ENCODE assay signal across 15 mouse cellular contexts in the genomic region with DNA sequence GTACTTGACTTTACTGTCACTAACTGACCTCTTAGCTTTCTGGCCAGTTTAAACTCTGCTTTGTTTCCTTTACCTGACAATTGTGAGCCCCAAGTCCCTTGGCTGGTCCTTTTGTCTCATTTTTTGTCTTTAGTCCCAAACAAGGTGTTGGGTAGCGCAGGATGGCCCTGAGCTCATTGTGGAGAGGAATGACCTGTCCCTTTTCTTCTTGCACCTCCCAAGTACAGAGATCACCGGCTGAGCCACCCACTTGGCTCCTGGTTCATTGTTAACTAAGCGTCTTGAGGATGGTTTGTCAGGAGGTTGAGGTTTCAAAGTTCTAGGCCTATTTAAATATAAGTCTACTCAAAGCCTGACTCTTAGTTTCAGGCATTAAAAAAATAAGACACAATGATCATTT. TPM values are rescaled to one million over a fixed set of nuclear protein-coding genes. Genes with fewer than 3 reads are reported as not detected.
DNase-seq lines count a peak whose midpoint lies in the region; ATAC-seq and TF ChIP-seq lines count a peak whose summit lies in the region.
"Had no signal": no experiment of that assay in that cellular context is flagged by ENCODE, and none has a peak within 500 bp of the region (broad histone marks: within the 10 kb centered on the region; RNA-seq: fewer than 3 reads in every experiment).

No protein-coding gene starts in this region.

- peaks cover 21% of the 10 kb centered on the region for H3K4me1 ChIP-seq in kidney, adult 2 months (ENCODE audit: control insufficient read depth, insufficient read depth, low read length)
- H3K4me1 ChIP-seq in kidney, embryonic 15.5 days: peaks cover 10% of the 10 kb centered on the region
- H3K4me1 ChIP-seq in forebrain, embryonic 12.5 days: peaks cover 45% of the 10 kb centered on the region
- H3K4me1 ChIP-seq in hindbrain, embryonic 16.5 days (ENCODE audit: control insufficient read depth, insufficient read depth, low read depth, low read length): peaks cover 9% of the 10 kb centered on the region
- H3K4me1 ChIP-seq in midbrain, embryonic 14.5 days (ENCODE audit: control insufficient read depth, insufficient read depth, low read length): peaks cover 36% of the 10 kb centered on the region
- H3K4me1 ChIP-seq in heart, adult 2 months (ENCODE audit: control insufficient read depth, insufficient read depth, low read length): no peaks in the 10 kb centered on the region; the same call in 1 of the 2 replicates
- peaks cover 15% of the 10 kb centered on the region for H3K4me1 ChIP-seq in heart, embryonic 12.5 days (replicated peaks)

- TF ChIP-seq CTCF in kidney, adult 2 months (conservative IDR thresholded peaks at IDR 0.05; ENCODE audit: insufficient read depth, insufficient read length, low read depth, low read length): no peak
- TF ChIP-seq CTCF in heart, adult 2 months (IDR thresholded peaks at IDR 0.05): no peak

- H3K27me3 ChIP-seq in kidney, adult 2 months (replicated peaks; ENCODE audit: control insufficient read depth, insufficient read depth, low read length): no peaks in the 10 kb centered on the region
- no peaks in the 10 kb centered on the region for H3K27me3 ChIP-seq in kidney, embryonic 15.5 days
- H3K27me3 ChIP-seq in forebrain, embryonic 12.5 days: no peaks in the 10 kb centered on the region
- no peaks in the 10 kb centered on the region for H3K27me3 ChIP-seq in hindbrain, embryonic 16.5 days (replicated peaks; ENCODE audit: control insufficient read depth, insufficient read depth, low read length)
- no peaks in the 10 kb centered on the region for H3K27me3 ChIP-seq in midbrain, embryonic 14.5 days (ENCODE audit: control insufficient read depth, insufficient read depth, low read length)
- no peaks in the 10 kb centered on the region for H3K27me3 ChIP-seq in heart, adult 2 months (ENCODE audit: control insufficient read depth, insufficient read depth, low read length)
- H3K27me3 ChIP-seq in heart, embryonic 12.5 days (replicated peaks): no peaks in the 10 kb centered on the region
- H3K27me3 ChIP-seq: embryonic facial prominence, embryonic 15.5 days; heart, embryonic 15.5 days had no signal

- no peaks in the 10 kb centered on the region; the same call in 1 of the 2 replicates for H3K36me3 ChIP-seq in kidney, adult 2 months (ENCODE audit: control insufficient read depth, insufficient read depth, low read length)
- no peaks in the 10 kb centered on the region for H3K36me3 ChIP-seq in kidney, embryonic 15.5 days
- no peaks in the 10 kb centered on the region for H3K36me3 ChIP-seq in forebrain, embryonic 12.5 days (replicated peaks)
- no peaks in the 10 kb centered on the region for H3K36me3 ChIP-seq in hindbrain, embryonic 16.5 days (ENCODE audit: control insufficient read depth, insufficient read depth, low read length)
- H3K36me3 ChIP-seq in midbrain, embryonic 14.5 days (ENCODE audit: control insufficient read depth, insufficient read depth, low read length): no peaks in the 10 kb centered on the region
- H3K36me3 ChIP-seq in heart, adult 2 months (ENCODE audit: control insufficient read depth, insufficient read depth, low read length): no peaks in the 10 kb centered on the region
- H3K36me3 ChIP-seq in heart, embryonic 12.5 days: no peaks in the 10 kb centered on the region
- H3K36me3 ChIP-seq: embryonic facial prominence, embryonic 15.5 days; heart, embryonic 15.5 days had no signal

- no peak for TF ChIP-seq POLR2A in kidney, adult 2 months (IDR thresholded peaks at IDR 0.05; ENCODE audit: low read depth, low read length)
- TF ChIP-seq POLR2A in heart, adult 2 months (IDR thresholded peaks at IDR 0.05; ENCODE audit: insufficient read depth, low read depth, low read length): no peak

- TF ChIP-seq EP300 in heart, adult 2 months (IDR thresholded peaks at IDR 0.05; ENCODE audit: insufficient read depth, low read depth, low read length): no peak

- H3K27ac ChIP-seq in kidney, adult 2 months (ENCODE audit: insufficient read depth, low read depth, low read length): peak overlapping the region; percentile 98
- H3K27ac ChIP-seq in kidney, embryonic 15.5 days: no peak overlapping the region
- peak overlapping the region; percentile 95 for H3K27ac ChIP-seq in forebrain, embryonic 12.5 days
- H3K27ac ChIP-seq in hindbrain, embryonic 16.5 days (ENCODE audit: low read depth, low read length): peak overlapping the region; percentile 88; the same call in 1 of the 2 replicates
- H3K27ac ChIP-seq in midbrain, embryonic 14.5 days (replicated peaks; ENCODE audit: low read depth, low read length): peak overlapping the region; percentile 90
- no peak overlapping the region for H3K27ac ChIP-seq in heart, adult 2 months
- no peak overlapping the region for H3K27ac ChIP-seq in heart, embryonic 12.5 days (ENCODE audit: poor library complexity, severe bottlenecking)
- H3K27ac ChIP-seq: heart, embryonic 15.5 days; liver, embryonic 14.5 days had no signal

- H3K4me2 ChIP-seq in kidney, embryonic 15.5 days: no peak overlapping the region
- no peak overlapping the region for H3K4me2 ChIP-seq in forebrain, embryonic 12.5 days
- H3K4me2 ChIP-seq in hindbrain, embryonic 16.5 days (ENCODE audit: low read length): no peak overlapping the region
- no peak overlapping the region for H3K4me2 ChIP-seq in midbrain, embryonic 14.5 days (ENCODE audit: low read length)
- H3K4me2 ChIP-seq in heart, embryonic 12.5 days: no peak overlapping the region

- ATAC-seq in kidney, embryonic 15.5 days (replicated peaks; ENCODE audit: low FRiP score): no peak
- ATAC-seq in forebrain, embryonic 12.5 days (ENCODE audit: low FRiP score): no peak
- no peak for ATAC-seq in hindbrain, embryonic 16.5 days
- no peak for ATAC-seq in midbrain, embryonic 14.5 days (ENCODE audit: low FRiP score, low TSS enrichment)
- no peak for ATAC-seq in heart, embryonic 12.5 days (ENCODE audit: insufficient number of reproducible peaks, low FRiP score)

- intact Hi-C loops in heart, adult 2 months (cut with DNase I): no loop called here

- H3K9me3 ChIP-seq in kidney, embryonic 15.5 days (replicated peaks): no peaks in the 10 kb centered on the region
- no peaks in the 10 kb centered on the region for H3K9me3 ChIP-seq in forebrain, embryonic 12.5 days
- no peaks in the 10 kb centered on the region for H3K9me3 ChIP-seq in hindbrain, embryonic 16.5 days (ENCODE audit: control insufficient read depth, low read length)
- H3K9me3 ChIP-seq in midbrain, embryonic 14.5 days (ENCODE audit: control insufficient read depth, low read length): no peaks in the 10 kb centered on the region
- no peaks in the 10 kb centered on the region for H3K9me3 ChIP-seq in heart, embryonic 12.5 days (replicated peaks)
- H3K9me3 ChIP-seq: embryonic facial prominence, embryonic 15.5 days; heart, embryonic 15.5 days had no signal

- no peaks in the 10 kb centered on the region for H3K79me2 ChIP-seq in heart, adult 2 months (replicated peaks; ENCODE audit: control insufficient read depth, insufficient read depth, low read length)

- 74% methylated on average over 3 of the region's 3 CpGs for WGBS in kidney, adult 2 months
- WGBS in kidney, embryonic 15.5 days: 87% methylated on average over 3 of the region's 3 CpGs
- 63% methylated on average over 3 of the region's 3 CpGs for WGBS in forebrain, embryonic 12.5 days
- WGBS in hindbrain, embryonic 16.5 days: 69% methylated on average over 3 of the region's 3 CpGs
- WGBS in midbrain, embryonic 14.5 days: 75% methylated on average over 3 of the region's 3 CpGs
- WGBS in heart, adult 2 months: 99% methylated on average over 3 of the region's 3 CpGs
- WGBS in heart, embryonic 12.5 days: 90% methylated on average over 3 of the region's 3 CpGs

- no peak overlapping the region for H3K9ac ChIP-seq in kidney, embryonic 15.5 days
- H3K9ac ChIP-seq in forebrain, embryonic 12.5 days: no peak overlapping the region
- H3K9ac ChIP-seq in hindbrain, embryonic 16.5 days (ENCODE audit: low read depth, low read length): no peak overlapping the region
- H3K9ac ChIP-seq in midbrain, embryonic 14.5 days (replicated peaks; ENCODE audit: low read length): no peak overlapping the region
- H3K9ac ChIP-seq in heart, adult 2 months (ENCODE audit: low read depth, low read length): no peak overlapping the region
- no peak overlapping the region for H3K9ac ChIP-seq in heart, embryonic 12.5 days
- H3K9ac ChIP-seq: embryonic facial prominence, embryonic 15.5 days; heart, embryonic 15.5 days; liver, embryonic 14.5 days had no signal

- peak; percentile 90 for DNase-seq in kidney, adult 2 months
- no peak for DNase-seq in midbrain, embryonic 14.5 days
- DNase-seq in embryo, embryonic 10.5 days (ENCODE audit: low spot score): no peak
- no peak for DNase-seq in heart, adult 2 months
- DNase-seq: cerebellum, postnatal 14 days; thymus, postnatal 36 days had no signal

- H3K4me3 ChIP-seq in kidney, adult 2 months (ENCODE audit: insufficient read depth, low read depth, low read length): no peak overlapping the region
- H3K4me3 ChIP-seq in kidney, embryonic 15.5 days (replicated peaks): no peak overlapping the region
- no peak overlapping the region for H3K4me3 ChIP-seq in forebrain, embryonic 12.5 days (replicated peaks)
- no peak overlapping the region for H3K4me3 ChIP-seq in hindbrain, embryonic 16.5 days (ENCODE audit: low read length)
- no peak overlapping the region for H3K4me3 ChIP-seq in midbrain, embryonic 14.5 days (replicated peaks; ENCODE audit: low read depth, low read length)
- H3K4me3 ChIP-seq in heart, adult 2 months: no peak overlapping the region
- H3K4me3 ChIP-seq in heart, embryonic 12.5 days: no peak overlapping the region

RNA-seq across cellular contexts. Expression of a gene that starts 3.4 kb away (rescaled TPM):
- polyA plus RNA-seq in kidney, adult 2 months (2012; rRNA removed): 398 and 426 TPM in 2 replicates
- polyA plus RNA-seq in kidney, embryonic 15.5 days (2015; fragmentation: Nextera tagmentation; extraction: Ambion mirVana): 4.0 and 4.6 TPM in 2 replicates
- polyA plus RNA-seq in forebrain, embryonic 12.5 days (2016; fragmentation: Nextera tagmentation; extraction: Ambion mirVana): 0.23 and 0.45 TPM in 2 replicates
- 0.26 TPM in 1 of 2 replicates, not detected in the other for polyA plus RNA-seq in hindbrain, embryonic 16.5 days (2015; fragmentation: Nextera tagmentation; extraction: Ambion mirVana)
- polyA plus RNA-seq in midbrain, embryonic 14.5 days (2014; fragmentation: Nextera tagmentation; extraction: Ambion mirVana): 0.13 TPM in 1 of 2 replicates, not detected in the other
- not detected for total RNA-seq in heart, adult 2 months (2021)
- polyA plus RNA-seq in heart, adult 2 months (2012; rRNA removed): 0.08 and 0.38 TPM in 2 replicates
- 0.43 and 0.49 TPM in 2 replicates for polyA plus RNA-seq in heart, embryonic 12.5 days (2016; fragmentation: Nextera tagmentation; extraction: Ambion mirVana)
- total RNA-seq: left cerebral cortex, adult 8-10 months had no signal
- polyA plus RNA-seq: embryonic facial prominence, embryonic 15.5 days; stomach, embryonic 14.5 days had no signal

RNA-seq across cellular contexts. Expression of a gene that starts 43.6 kb away (rescaled TPM):
- polyA plus RNA-seq in kidney, adult 2 months (2012; rRNA removed): 3.0 and 4.2 TPM in 2 replicates
- 22.3 and 23.6 TPM in 2 replicates for polyA plus RNA-seq in kidney, embryonic 15.5 days (2015; fragmentation: Nextera tagmentation; extraction: Ambion mirVana)
- 34.5 and 35.1 TPM in 2 replicates for polyA plus RNA-seq in forebrain, embryonic 12.5 days (2016; fragmentation: Nextera tagmentation; extraction: Ambion mirVana)
- polyA plus RNA-seq in hindbrain, embryonic 16.5 days (2015; fragmentation: Nextera tagmentation; extraction: Ambion mirVana): 17.3 and 17.5 TPM in 2 replicates
- polyA plus RNA-seq in midbrain, embryonic 14.5 days (2014; fragmentation: Nextera tagmentation; extraction: Ambion mirVana): 20.5 and 26.3 TPM in 2 replicates
- total RNA-seq in heart, adult 2 months (2021): 1 to 10 TPM; 6.7 to 6.8 TPM
- 3.0 and 6.1 TPM in 2 replicates for polyA plus RNA-seq in heart, adult 2 months (2012; rRNA removed)
- 33.8 and 34.5 TPM in 2 replicates for polyA plus RNA-seq in heart, embryonic 12.5 days (2016; fragmentation: Nextera tagmentation; extraction: Ambion mirVana)

RNA-seq across cellular contexts. Expression of a gene that starts 43.7 kb away (rescaled TPM):
- 4.3 and 5.6 TPM in 2 replicates for polyA plus RNA-seq in kidney, adult 2 months (2012; rRNA removed)
- 27.6 and 27.9 TPM in 2 replicates for polyA plus RNA-seq in kidney, embryonic 15.5 days (2015; fragmentation: Nextera tagmentation; extraction: Ambion mirVana)
- 49.3 and 52.6 TPM in 2 replicates for polyA plus RNA-seq in forebrain, embryonic 12.5 days (2016; fragmentation: Nextera tagmentation; extraction: Ambion mirVana)
- polyA plus RNA-seq in hindbrain, embryonic 16.5 days (2015; fragmentation: Nextera tagmentation; extraction: Ambion mirVana): 28.4 and 31.7 TPM in 2 replicates
- 29.8 and 41.5 TPM in 2 replicates for polyA plus RNA-seq in midbrain, embryonic 14.5 days (2014; fragmentation: Nextera tagmentation; extraction: Ambion mirVana)
- 1 to 10 TPM; 6.4 to 6.6 TPM for total RNA-seq in heart, adult 2 months (2021)
- polyA plus RNA-seq in heart, adult 2 months (2012; rRNA removed): 3.3 and 6.3 TPM in 2 replicates
- polyA plus RNA-seq in heart, embryonic 12.5 days (2016; fragmentation: Nextera tagmentation; extraction: Ambion mirVana): 25.9 and 28.5 TPM in 2 replicates

Comparison
In these comparisons a context has a peak if more than half of its experiments do, and no peak if none do; other contexts are left out.
1. H3K27ac ChIP-seq: peak in kidney, adult 2 months (single experiment), forebrain, embryonic 12.5 days (single experiment), hindbrain, embryonic 16.5 days (single experiment) and midbrain, embryonic 14.5 days (single experiment); none in kidney, embryonic 15.5 days (single experiment), heart, adult 2 months (single experiment) and heart, embryonic 12.5 days (single experiment).
2. RNA of a gene that starts 3.4 kb away (polyA plus RNA-seq): 398 to 426 TPM in kidney, adult 2 months; 4.0 to 4.6 TPM in kidney, embryonic 15.5 days, 0.23 to 0.45 TPM in forebrain, embryonic 12.5 days, 0.43 to 0.49 TPM in heart, embryonic 12.5 days, 0.13 TPM in midbrain, embryonic 14.5 days, 0.08 to 0.38 TPM in heart, adult 2 months and 0.26 TPM in hindbrain, embryonic 16.5 days; every median in the first group is over 10 times any median in the second.